Mouse (Mus musculus) cerebellum, postnatal 4 days (tissue): ENCODE results near the gene Gm281.
"Not testable (repeated sequence)": the region's sequence is repeated elsewhere in the genome, so short reads cannot be mapped to it uniquely, and the experiment has no call there.

Experiments
- DNase-seq, 2 experiments: peaks; one replicate each; pipeline ENCODE4 v3.0.0; 2022; ENCODE audit warnings: low spot score in 2 of 2, mixed read lengths in 1 of 2

Gene Gm281

DNA sequence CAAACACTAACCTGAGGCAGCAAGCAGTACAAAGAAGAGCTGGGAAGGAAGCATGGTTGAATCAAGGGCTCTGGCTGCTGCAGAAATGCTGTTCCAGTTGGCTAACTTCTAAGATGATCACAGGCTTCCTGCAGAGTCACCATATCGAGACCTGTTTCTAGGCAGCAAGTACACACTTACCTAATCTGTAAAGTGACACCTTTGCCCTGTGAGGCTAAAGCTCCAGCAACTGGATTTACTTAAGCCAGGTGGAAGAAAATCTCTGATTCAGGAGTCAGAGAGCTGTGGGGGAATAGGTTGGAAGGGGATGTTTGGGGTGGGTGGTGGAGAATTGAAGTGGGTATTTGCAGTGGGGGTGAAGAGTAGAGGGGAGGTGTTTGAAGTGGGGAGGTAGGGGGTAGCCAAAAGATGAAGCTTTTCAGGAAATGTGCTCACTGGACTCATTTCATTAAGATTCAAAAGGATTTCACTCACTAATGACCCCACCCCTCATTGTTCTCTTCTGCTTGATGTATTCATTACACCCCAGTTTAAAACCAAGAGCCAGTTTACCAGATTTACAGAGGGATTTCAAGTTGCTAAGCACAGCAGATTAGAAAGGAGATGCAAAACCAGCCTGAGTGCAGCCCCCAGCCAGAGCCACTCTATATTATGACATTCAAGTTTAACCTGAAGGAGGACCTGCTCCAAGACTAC is at the start of gene Gm281:
Gene Gm281, minus strand, starts transcription at position 92 of the 696 bp plus-strand sequence.
- no peak for DNase-seq

DNA sequence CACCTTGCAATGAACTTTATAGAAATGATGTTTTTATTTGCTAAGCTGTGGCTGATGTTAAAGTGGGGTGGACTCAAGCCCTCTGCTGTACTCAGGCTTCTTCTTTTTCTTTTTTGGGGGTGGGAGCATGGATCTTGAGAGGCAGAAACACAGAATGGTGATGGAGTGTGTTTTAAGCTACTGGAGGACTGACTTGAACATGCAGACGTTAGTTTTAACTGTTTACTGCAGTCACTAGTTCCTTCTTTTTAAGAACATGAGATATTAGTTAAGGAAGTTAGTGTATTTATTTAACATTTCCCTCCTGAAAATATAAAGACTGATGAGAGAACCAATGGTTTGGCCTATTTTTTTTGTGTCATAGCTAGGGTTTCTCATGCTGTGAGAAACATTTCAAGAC is 49.2 kb upstream of the Gm281 start:
- no peak for DNase-seq

DNA sequence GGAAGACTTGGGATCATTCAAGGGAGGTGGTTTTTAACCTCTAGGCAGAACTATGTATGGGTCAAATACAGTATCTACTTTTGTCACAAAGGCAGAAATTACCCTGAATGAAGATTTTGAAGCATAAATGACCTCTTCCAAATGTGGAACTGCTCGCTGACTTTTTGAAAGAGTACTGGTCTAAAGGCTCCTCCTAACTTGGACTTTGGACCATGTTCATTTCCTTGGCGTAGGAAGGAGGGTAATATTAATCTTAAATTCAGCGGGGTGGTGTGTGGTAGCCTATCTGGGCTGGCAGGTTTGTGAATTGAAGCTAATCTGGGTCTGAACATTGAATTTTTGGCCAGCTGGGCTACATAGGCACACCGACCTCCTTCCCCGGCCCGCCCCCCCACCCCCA is 48.2 kb upstream of the Gm281 start:
- no peak for DNase-seq

DNA sequence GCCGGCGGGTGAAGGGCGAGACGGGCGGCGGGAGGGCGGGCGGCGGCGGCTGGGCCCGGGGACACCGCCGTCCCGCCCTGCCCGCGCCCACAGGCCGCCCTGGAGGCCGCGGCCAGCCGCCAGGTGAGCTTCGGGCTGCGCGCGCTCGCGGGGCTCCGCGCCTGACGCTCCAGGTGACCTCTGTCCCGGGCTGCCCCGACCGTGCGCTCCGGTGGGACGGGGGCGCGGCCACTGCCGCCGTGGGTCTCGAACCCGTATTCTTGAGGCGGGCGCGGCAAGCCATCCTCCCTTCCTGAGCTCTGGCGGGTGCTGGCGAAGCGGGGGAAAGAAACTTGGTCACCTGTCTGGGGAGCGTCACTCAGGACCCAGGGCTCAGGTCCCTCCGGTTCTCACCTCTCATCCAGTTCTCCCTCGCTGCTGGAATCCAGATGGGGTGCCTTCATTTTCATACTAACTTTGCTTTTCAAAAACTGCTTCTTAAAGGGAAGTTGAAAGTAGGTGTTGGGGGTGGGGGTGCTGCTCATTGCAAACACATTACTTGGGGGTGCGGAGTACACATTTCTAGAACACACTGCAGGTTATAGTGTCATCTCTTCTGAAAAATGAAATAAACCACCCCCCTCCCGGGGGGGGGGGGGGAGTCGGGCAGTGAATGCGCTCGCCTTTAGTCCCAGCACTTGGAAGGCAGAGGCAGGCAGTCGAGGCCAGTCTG is 47.3 kb upstream of the Gm281 start, which contains the start of the genes Atxn7 and Thoc7:
Gene Atxn7, plus strand, starts transcription at position 40 of the 712 bp plus-strand sequence.
Gene Thoc7, minus strand, starts transcription at position 452 of the 712 bp plus-strand sequence.
- peak; percentile 31 to 45 for DNase-seq

DNA sequence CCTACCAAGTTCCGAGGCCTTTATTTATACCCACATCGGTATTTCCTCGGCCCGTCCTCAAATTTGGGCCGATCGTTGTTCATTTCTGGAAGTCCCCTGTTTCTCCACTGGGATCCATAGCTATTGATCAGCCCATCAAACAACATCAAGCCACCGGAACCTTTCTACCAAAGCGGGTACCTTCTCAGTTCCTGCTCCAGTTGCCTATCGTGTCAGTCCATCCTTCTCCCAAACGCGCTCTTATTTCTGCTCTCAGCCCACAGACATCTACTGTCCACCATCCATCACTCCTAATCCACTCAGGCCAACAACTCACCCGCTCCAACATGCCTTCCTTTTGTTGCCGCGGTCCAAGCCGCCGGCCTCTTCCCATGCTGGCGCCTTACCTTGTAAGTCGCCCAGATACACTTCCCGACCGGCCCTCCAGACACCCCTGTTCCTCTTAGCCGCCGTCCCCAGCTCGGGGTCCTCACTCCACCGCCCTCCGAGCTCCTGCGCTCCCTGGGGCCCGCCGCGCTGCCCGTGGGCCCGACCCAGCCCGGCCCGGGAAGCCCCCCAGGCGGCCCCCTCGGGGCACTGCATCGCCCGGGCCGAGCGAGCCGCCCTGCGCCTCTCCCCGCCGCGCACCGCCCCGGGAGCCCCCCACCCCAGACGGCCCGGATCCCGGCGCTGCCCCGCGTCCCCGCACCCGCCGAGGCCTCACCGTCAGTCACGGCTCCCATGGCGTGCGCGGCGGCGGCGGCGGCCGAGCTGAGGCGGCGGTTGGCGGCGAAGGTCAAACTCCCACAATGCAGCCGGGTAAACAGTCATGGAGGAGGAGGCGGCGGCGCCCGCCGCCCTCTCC is 46.4 kb upstream of the Gm281 start:
- peak; percentile 38 to 67 for DNase-seq

DNA sequence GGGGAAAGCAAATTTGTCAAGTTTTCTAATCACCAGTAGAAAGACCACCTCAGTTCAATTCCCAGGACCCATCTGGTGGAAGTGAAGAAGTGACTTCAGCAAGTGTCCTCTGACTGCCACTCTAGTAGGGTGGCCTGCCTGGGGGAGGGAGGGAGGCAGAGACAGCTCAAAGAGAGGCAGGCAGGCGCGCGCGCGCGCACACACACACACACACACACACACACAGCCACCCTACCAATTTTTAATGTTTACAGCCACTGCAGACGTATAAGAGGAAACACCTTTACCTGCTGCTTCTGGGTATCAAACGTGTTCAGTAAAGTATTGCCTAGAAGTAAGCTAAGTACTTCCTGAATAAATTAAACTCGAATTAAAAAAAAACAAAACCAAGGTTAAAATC is 45.8 kb upstream of the Gm281 start:
- DNase-seq, result peak in 1 of 2 experiments; percentile 24

DNA sequence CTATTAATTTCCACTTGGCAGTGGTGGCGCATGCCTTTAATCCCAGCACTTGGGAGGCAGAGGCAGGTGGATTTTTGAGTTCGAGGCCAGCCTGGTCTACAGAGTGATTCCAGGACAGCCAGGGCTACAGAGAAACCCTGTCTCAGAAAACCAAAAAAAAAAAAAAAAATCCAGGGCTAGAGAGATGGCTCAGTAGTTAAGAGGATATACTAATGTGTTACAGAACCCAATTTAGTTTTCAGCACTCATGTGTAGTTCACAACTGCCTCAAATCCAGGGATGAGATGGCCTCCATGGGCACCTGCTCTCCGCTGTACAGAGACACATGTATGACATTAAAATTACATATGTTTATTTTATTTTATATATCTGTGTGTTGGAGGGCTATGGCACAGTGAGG is 37.9 kb upstream of the Gm281 start:
- DNase-seq, result not testable (repeated sequence)

DNA sequence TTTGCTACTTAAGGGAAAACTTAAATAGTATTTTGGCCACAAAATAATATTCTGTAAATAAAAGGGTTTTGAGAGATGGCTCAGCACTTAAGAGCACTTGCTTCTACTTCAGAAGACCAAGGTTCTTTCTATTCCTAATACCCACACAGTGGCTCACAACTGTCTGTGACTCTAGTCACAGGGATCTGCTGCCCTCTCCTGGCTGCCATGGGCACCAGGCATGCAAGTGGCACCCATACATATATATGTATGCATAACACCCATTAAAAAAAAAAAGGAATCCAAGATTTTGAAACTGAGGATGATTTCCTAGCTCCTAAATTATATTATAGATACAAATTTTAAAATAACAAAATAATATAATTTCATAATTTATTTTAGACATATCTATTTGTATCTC is 36.1 kb upstream of the Gm281 start:
- no peak for DNase-seq

DNA sequence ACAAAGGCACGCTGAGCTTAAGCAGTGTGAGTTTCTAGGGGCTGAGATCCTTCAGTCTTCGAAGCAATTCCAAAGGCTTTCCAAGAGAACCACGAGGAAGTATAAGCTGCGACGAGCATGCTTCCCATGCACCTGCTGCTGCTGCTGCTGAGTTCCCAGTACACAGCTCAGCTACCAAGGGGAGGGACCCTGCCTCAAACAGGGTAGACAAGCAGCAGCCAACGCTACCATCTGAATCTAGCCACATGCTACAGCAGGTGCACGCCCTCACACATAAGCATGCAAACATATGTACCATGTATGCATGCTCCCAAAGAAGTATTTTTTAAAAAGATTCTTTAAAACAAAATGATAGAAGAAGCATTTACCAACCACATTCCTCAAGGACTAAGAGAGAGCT is 34.1 kb upstream of the Gm281 start:
- no peak for DNase-seq

DNA sequence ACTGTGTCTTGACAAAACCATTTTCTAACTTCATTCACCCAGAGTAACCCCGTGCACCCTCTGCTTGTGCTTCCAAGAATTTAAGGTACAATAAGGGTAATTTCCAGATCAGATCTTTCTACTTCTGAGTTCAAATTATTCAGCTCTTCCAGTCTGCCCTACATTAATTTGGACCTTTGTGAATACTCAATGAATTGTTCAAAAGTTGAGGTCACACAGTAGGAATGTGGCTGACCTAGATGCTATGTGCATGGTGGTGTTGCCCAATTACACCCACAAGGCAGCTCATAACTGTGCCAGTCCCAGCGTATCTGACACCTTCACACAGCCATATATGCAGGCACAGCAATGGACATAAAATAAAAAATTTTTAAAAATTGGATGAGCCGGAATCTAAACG is 30.4 kb upstream of the Gm281 start:
- no peak for DNase-seq

DNA sequence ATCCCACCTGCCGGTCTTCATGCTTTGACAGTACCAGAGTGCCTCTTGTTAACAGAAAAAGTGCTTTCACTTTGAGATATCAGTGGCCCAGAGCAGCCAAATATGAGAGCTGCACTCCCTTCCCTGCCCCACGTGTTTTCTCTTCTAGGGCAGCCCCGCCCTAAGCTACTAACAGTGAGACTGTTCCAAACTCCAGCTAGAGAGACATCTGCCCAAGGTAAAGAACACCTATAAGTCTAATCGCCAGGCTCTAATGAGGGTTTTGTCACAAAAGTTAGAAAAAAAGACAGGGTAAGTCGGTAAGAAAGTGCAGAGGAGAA is 19.7 kb upstream of the Gm281 start:
- DNase-seq, result no peak

DNA sequence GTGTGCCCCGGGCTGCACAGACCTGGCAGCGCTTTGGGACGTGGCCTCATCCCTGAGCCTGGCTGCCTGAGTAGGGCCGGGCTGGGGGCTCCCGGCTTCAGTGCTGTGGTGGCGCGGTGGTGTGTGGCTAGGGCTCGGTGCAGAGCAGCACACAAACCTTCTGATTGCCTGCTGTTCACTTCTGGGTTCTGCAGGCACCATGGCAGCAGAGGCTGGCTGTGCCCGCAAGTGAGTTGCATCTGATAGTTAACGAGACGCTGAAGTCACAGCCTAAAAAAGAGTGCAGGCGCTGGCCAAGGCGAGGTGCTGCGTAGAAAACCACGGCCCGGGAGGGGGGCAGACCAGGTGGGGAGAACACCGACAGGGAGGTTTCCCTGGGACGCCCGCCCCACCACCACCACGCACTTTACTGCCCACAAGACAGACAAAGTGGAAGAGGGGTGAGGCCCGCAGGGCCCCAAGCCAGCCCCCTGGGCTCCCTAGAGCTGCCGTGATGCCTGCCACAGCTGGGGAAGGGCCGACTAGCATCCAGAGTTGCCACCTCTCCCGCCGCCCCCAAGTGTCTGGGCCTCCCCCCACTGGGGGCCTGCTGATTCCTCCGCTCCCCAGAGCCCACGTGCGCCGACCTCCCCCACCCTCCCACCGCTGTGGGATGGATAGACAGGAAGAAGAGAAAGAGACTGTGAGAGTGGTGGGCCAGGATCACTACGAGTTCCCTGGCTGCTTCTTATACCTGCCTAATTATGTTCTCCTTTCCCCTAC is 19.2 kb upstream of the Gm281 start:
- DNase-seq, result no peak

DNA sequence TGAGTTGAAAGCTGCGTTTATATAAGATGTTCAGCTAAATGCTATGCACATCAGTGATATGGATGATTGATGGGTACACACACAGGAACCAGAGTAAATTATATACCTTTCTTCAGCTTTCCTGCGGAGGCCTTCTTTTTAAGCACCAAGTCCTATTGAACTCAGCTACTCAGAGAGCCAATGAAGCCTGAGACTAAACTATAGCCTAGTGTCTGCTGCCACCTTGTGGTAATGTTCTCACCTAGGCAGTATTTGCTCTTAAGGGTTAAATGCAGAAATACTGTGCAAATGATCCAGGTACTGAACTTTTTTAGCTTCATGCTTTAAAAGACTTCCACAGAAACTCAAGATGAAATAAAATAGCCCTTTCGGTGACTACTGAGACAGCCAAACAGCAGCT is 3.4 kb upstream of the Gm281 start:
- DNase-seq, result peak in 1 of 2 experiments; percentile 68

DNA sequence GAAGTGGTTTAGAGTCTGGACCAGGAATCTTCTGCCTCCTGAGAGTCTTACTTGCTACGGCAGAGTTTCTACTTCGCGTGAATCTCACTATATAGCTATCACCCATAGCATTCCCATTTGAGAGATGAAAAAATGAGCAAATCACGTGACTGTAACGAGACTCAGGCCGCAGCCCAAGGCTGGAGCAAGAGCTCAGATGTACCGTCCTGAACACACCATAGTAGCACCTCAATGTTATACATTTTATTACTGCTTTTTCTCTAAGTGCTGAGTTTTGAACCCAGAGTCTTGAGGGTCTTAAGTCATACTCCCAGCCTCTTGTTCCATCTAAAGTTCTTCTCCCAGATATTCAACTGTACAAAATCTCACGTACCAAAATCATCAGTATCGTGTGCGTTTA is 2.9 kb upstream of the Gm281 start:
- no peak for DNase-seq

DNA sequence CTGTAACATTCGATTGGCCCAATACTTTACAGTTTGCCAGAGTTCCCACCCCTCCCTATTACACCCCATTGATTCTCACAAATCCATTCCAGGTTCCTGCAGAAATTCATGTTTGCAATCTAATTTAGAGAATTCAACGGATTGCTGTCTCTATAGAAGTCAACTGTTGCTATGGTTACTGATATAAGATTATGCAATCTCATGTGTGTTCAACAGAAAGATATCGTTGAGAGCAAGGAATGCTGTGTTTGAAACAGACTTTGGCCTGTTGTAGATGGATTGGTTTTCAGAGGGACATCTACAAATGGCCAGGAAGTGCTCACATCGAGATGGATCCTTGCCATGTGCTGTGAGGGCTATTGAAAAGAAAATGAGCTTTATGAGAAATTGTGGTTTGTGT is 929 bp upstream of the Gm281 start:
- DNase-seq, result no peak

DNA sequence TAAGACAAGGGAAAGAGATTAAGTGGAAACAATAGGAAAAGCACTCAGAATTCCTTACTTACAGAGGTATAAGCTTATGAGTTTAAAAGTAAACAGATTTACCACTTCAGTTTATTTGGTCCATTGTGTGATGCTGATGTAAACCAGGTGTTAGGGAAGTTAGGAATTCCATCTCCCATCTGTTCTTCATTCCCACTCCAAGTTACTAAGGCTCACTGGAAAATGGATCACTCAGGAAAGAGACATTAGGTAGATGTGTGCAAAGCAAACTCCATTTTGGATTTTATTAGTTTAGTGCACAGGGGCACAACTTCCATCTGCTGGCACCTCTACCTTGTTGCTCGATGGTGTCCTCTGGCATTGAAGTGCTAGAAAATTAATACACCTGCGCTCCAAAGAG is 4.1 kb downstream of the Gm281 start:
- DNase-seq, result no peak

DNA sequence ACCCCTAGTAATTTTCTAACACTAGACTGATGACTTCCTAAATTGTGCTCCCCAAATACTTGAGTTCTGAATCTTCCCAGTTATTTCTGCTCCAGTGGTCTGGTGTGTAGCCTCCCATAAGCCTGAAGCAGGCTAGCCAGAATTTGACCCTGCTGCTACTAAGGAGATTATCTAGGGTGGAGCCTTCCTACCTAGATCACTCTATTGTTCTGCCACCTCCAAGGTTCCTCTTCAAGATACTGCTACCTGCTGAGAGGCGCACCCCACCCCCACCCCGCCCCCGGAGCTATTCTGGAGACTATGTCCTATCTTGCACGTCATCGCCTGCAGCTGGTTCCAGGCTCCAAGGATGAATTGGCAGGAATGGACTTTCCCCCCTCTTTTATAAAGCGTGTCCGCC is 7.1 kb downstream of the Gm281 start:
- no peak for DNase-seq

DNA sequence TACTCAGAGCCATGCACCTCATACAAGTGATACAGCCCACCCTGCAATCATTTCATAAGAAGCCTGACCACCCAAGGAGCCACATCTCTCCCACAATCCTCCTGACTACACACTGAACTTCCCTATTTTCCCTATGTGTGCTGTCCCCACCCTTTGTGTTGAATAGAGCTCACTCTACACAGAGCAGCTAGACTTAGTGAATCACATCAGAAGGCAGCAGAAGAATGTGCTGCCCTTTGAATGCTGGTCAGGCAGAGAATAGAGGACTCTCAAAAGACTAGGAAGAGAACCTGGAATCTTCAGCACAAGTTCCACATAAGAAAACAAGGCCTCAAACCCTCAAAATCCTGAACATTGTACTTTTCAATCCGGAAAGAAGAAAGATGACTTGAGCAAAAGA is 7.8 kb downstream of the Gm281 start:
- DNase-seq, result no peak

DNA sequence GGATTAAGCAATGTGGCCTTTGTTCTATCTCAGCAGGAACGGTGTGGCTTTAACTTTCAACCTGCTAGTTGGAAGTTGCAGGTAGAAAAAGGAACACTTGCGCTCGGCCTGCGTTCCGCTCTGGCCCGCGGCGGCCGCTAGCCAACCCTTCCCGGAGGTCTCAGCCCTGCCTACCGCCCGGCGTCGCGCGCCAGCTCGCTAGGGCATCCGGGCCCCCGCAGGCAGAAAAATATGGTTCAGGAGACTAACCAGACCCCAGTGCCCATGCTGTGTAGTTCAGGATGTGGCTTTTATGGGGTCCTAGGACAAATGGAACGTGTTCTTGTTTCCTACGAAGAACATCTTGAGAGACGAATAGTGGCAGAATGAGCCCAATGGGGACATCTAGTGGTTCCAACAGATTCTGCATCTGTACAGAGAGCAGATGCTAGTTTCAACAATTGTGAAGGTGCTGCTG is 12.6 kb downstream of the Gm281 start:
- DNase-seq, result peak; percentile 23 to 42

DNA sequence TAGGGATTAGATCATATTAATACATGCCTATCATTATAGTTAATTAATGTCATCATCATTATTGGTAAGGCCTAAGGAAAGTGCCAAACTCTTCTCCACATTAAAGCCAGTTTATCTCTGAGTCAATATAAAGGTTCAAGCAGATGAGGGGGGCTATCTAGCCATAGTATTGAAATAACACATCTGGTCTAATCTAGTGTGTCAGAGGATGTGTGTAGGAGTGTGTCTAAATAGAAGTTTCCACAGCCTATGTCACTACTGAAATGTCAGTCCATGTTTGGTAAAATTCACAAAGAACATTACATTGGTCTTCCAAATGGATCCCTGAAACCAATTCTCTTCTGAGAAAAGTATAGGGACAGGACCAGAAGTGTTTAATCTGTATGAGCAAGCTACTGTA is 19.1 kb downstream of the Gm281 start:
- DNase-seq, result no peak

DNA sequence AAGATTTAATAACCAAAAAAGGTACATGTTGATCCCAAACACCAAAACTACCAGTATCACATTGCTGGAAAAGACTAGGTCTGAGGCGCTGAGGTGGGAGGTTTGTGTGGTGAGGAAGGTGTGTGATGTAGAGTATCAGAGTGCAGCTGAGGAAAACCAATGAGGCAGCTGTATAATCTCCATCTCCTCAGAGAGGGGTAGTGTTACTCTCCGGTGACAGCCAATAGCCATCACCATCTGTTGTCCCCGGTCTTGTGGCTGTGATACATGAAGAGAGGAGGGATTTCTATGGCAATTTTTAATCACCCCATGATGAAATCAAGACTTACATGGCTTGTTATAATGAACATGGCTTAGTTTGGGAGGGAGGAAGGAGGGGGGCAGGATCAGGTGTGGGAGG is 20.5 kb downstream of the Gm281 start:
- DNase-seq, result no peak

DNA sequence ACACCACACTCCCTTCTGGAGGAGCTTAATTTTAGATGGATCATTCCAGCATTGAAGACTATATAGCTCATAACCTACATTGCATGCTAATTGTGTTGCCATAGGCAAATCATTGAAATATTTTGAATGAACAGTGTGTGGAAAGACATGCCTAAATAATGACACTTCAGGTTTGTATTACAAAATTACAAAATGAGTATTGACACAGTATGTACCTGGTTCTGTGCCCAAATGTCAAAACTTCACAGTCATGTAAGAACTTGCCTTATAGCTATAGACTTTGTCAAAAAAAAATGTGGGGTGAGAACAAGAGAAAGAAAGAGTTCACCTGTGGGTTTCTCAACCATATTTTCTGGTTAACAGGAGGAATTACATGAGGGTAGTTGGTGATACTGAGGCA is 52.9 kb downstream of the Gm281 start:
- DNase-seq, result no peak
